Mouse (Mus musculus) heart, embryonic 14.5 days (tissue): ENCODE measurements around the gene Eef2. TPM values are rescaled to one million over a fixed set of nuclear protein-coding genes. Genes with fewer than 3 reads are reported as not detected.

ENCODE experiments used
- ATAC-seq: fragments of 200-750 bp; cut with Nextera tagmentation; 2 replicates; pipeline ENCODE4 v1.8.0; 2017; ENCODE audit warnings: low read depth, moderate TSS enrichment; ENCODE audit not compliant: insufficient number of reproducible peaks, insufficient read depth, low FRiP score
- H3K27ac ChIP-seq, 2 experiments: fragments of 200-500 bp in 1 of 2; fragments of 300-500 bp in 1 of 2; sonication (generic) in 1 of 2; replicated peaks in 1 of 2; 2 replicates each; pipeline ENCODE4 v1.5.1; 2012 to 2014; ENCODE audit warnings: low read depth in 2 of 2, low read length in 2 of 2, control low read depth in 1 of 2, mild to moderate bottlenecking in 1 of 2, mixed read lengths in 1 of 2; ENCODE audit not compliant: control insufficient read depth in 1 of 2, insufficient read depth in 1 of 2
- H3K27me3 ChIP-seq: fragments of 300-500 bp; sonication (generic); 2 replicates; pipeline ENCODE4 v1.6.1; 2014; ENCODE audit warnings: mild to moderate bottlenecking, low read length, control low read depth; ENCODE audit not compliant: control insufficient read depth, insufficient read depth
- H3K36me3 ChIP-seq: fragments of 300-500 bp; sonication (generic); 2 replicates; pipeline ENCODE4 v1.6.1; 2014; ENCODE audit warnings: mild to moderate bottlenecking, control low read depth, low read length, mixed read lengths; ENCODE audit not compliant: control insufficient read depth, insufficient read depth
- H3K4me1 ChIP-seq, 2 experiments: fragments of 200-500 bp in 1 of 2; fragments of 300-500 bp in 1 of 2; sonication (generic) in 1 of 2; 2 replicates each; pipeline ENCODE4 v1.6.1; 2012 to 2014; ENCODE audit warnings: low read length in 2 of 2, control low read depth in 1 of 2, mixed read lengths in 1 of 2; ENCODE audit not compliant: control insufficient read depth in 2 of 2, insufficient read depth in 2 of 2
- H3K4me2 ChIP-seq: fragments of 300-500 bp; sonication (generic); 2 replicates; pipeline ENCODE4 v1.6.1; 2014; ENCODE audit warnings: mild to moderate bottlenecking, low read length
- H3K4me3 ChIP-seq, 2 experiments: fragments of 200-500 bp in 1 of 2; fragments of 300-500 bp in 1 of 2; sonication (generic) in 1 of 2; 2 replicates each; pipeline ENCODE4 v1.5.1; 2012 to 2014; ENCODE audit warnings: low read length in 2 of 2, mild to moderate bottlenecking in 2 of 2, control low read depth in 1 of 2, low read depth in 1 of 2, moderate library complexity in 1 of 2; ENCODE audit not compliant: control insufficient read depth in 1 of 2, insufficient read depth in 1 of 2
- H3K9ac ChIP-seq: fragments of 300-500 bp; sonication (generic); 2 replicates; pipeline ENCODE4 v1.6.1; 2014; ENCODE audit warnings: mild to moderate bottlenecking, low read length
- H3K9me3 ChIP-seq: fragments of 300-500 bp; sonication (generic); 2 replicates; pipeline ENCODE4 v1.6.1; 2016; ENCODE audit warnings: low read length, control low read depth; ENCODE audit not compliant: control insufficient read depth
- WGBS: fragments of 180-500 bp; shearing (Covaris S2); extraction: QIAGEN DNeasy Blood & Tissue Kit; methylation state at CpG from one replicate; pipeline ENCODE4 v1.1.7; 2014; 5-methylcytosine and 5-hydroxymethylcytosine counted together
- polyA plus RNA-seq: library from polyadenylated mRNA; unstranded; fragments of >200 nt; fragmentation: Nextera tagmentation; extraction: Ambion mirVana; gene quantifications from 2 replicates; pipeline ENCODE4 v1.2.1, GENCODE M21; 2014

Gene Eef2
- polyA plus RNA-seq, 1 experiment from 2014 or later, result 337 TPM

GRCm38 (mm10) chr10:81192270-81192967 is 16.0 kb downstream of the Eef2 start:
- whole genome bisulfite sequencing, result under 1% methylated on average over 92 of the region's 93 CpGs
- Histone ChIP-seq H3K27me3 (no peaks in the 10 kb centered on the region), H3K4me2 (peak overlapping the region; percentile 95), H3K36me3 (peaks cover 34% of the 10 kb centered on the region), H3K4me1 (peaks cover 16 to 32% of the 10 kb centered on the region in 2 experiments), H3K9ac (peak overlapping the region; percentile 99), H3K27ac (peak overlapping the region; percentile 87 to 100), H3K4me3 (peak overlapping the region; percentile 48 to 60), H3K9me3 (no peaks in the 10 kb centered on the region)
- ATAC-seq, result peak; percentile 75

- H3K9me3 ChIP-seq, result no peaks in the 10 kb centered on the region
- 7% methylated on average over 19 of the region's 19 CpGs for WGBS
- peak overlapping the region; percentile 48 to 60 for H3K4me3 ChIP-seq
- H3K27ac ChIP-seq, result peak overlapping the region; percentile 87 to 100
- H3K4me1 ChIP-seq, result peaks cover 16 to 33% of the 10 kb centered on the region in 2 experiments
- 0 out of 2 replicates have a peak, but pooled peaks have one; percentile 3 for ATAC-seq
- peaks cover 32% of the 10 kb centered on the region for H3K36me3 ChIP-seq
- peak overlapping the region; percentile 99 for H3K9ac ChIP-seq
- no peaks in the 10 kb centered on the region for H3K27me3 ChIP-seq
- H3K4me2 ChIP-seq, result peak overlapping the region; percentile 95
These were observed 16.6 kb downstream of the Eef2 start for GRCm38 (mm10) chr10:81192968-81193501.

DNA sequence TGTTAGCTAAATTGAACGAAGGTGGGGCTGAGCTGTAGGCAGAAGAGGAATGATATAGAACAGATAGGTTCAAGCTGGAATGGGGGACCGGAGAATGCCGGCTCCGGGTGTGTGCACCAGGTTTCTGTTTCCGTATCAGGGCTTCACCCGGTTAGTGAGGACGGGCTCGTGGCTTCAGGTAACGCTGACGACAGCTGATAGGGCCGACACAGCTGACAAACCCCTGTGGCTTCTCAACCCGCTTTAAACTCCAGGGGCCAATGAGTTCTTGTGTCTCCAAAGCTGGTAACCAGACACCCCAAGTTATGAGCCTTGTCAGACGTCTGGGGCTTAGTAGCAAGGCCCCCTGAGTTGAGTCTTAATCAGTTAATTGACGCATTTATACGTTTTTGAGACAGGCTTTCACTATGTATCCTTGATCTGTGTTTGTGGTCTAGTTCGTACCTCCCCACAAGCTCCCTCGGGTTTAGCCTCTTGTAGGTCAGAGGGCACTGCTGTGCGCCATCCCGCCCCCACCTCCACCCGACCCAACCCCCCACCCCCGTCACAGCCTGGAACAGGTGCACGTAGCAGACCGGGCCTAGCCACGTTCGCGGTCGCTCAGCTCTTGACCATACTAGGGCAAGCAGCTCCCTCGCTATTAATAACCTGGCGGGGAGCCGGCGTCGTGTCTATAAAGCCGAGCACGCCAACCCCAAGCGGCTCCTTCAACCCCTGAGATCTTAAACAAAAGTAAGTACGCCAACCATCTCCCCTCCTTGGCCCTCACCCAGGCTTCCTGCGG is 17.8 kb downstream of the Eef2 start:
- Histone ChIP-seq H3K27me3 (peaks cover 6% of the 10 kb centered on the region; the same call in 1 of the 2 replicates), H3K36me3 (peaks cover 24% of the 10 kb centered on the region), H3K9ac (peak overlapping the region; percentile 99), H3K4me3 (peak overlapping the region; percentile 59 to 64), H3K9me3 (no peaks in the 10 kb centered on the region), H3K4me1 (peaks cover 19 to 40% of the 10 kb centered on the region in 2 experiments), H3K27ac (peak overlapping the region; percentile 100), H3K4me2 (peak overlapping the region; percentile 86)
- ATAC-seq, result peak; percentile 61
- WGBS, result 8% methylated on average over 37 of the region's 37 CpGs

DNA sequence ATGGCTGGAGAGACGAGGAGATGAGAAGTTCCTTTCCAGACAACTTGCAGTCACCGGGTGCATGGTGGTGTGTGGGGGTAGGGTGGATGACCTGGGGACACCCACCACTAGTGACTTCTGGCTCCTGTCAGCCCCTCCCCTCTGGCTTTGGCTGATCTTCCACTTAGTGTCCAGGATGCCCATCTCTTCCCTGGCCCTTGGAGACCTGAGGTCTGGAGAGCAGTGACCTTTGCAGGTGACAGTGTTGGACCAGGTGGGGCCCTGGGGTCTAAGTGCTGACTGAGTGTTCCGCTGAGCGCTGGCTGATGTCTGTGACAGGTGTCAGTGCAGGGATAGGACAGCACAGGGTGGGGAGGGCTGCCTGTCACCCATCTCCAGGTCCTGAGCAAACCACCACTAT is 18.9 kb downstream of the Eef2 start:
- Histone ChIP-seq H3K27me3 (peaks cover 6% of the 10 kb centered on the region; the same call in 1 of the 2 replicates), H3K4me3 (peak overlapping the region; percentile 59 to 64), H3K27ac (peak overlapping the region; percentile 100), H3K9ac (peak overlapping the region; percentile 99), H3K36me3 (peaks cover 16% of the 10 kb centered on the region), H3K4me1 (peaks cover 30 to 51% of the 10 kb centered on the region in 2 experiments), H3K4me2 (peak overlapping the region; percentile 86), H3K9me3 (no peaks in the 10 kb centered on the region)
- WGBS, result 18% methylated on average over 4 of the region's 4 CpGs
- ATAC-seq, result no peak

GRCm38 (mm10) chr10:81196470-81197065 is 20.1 kb downstream of the Eef2 start:
- Histone ChIP-seq H3K9me3 (no peaks in the 10 kb centered on the region), H3K27me3 (peaks cover 6% of the 10 kb centered on the region; the same call in 1 of the 2 replicates), H3K4me1 (peaks cover 41 to 58% of the 10 kb centered on the region in 2 experiments), H3K36me3 (peaks cover 4% of the 10 kb centered on the region; the same call in 1 of the 2 replicates), H3K9ac (peak overlapping the region; percentile 99), H3K4me2 (peak overlapping the region; percentile 86), H3K4me3 (peak overlapping the region; percentile 59 to 64), H3K27ac (peak overlapping the region; percentile 100)
- 41% methylated on average over 11 of the region's 11 CpGs for WGBS
- no peak for ATAC-seq

GRCm38 (mm10) chr10:81197305-81197704 is 20.9 kb downstream of the Eef2 start:
- Histone ChIP-seq H3K4me2 (peak overlapping the region; percentile 86), H3K36me3 (peaks cover 3% of the 10 kb centered on the region; the same call in 1 of the 2 replicates), H3K4me3 (peak overlapping the region; percentile 10 to 59; a peak in 3 of 4 replicates), H3K9ac (peak overlapping the region; percentile 99), H3K27me3 (peaks cover 6% of the 10 kb centered on the region; the same call in 1 of the 2 replicates), H3K27ac (peak overlapping the region; percentile 100), H3K4me1 (peaks cover 42 to 59% of the 10 kb centered on the region in 2 experiments), H3K9me3 (no peaks in the 10 kb centered on the region)
- no peak for ATAC-seq
- 21% methylated on average over 6 of the region's 6 CpGs for WGBS

GRCm38 (mm10) chr10:81198230-81198629 is 21.8 kb downstream of the Eef2 start:
- Histone ChIP-seq H3K4me3 (no peak overlapping the region), H3K36me3 (peaks cover 3% of the 10 kb centered on the region; the same call in 1 of the 2 replicates), H3K27me3 (peaks cover 6% of the 10 kb centered on the region; the same call in 1 of the 2 replicates), H3K4me2 (peak overlapping the region; percentile 86), H3K4me1 (peaks cover 44 to 61% of the 10 kb centered on the region in 2 experiments), H3K9me3 (no peaks in the 10 kb centered on the region), H3K9ac (peak overlapping the region; percentile 99), H3K27ac (peak overlapping the region in 1 of 2 experiments; percentile 91; a peak in 3 of 4 replicates)
- no peak for ATAC-seq
- WGBS, result 6% methylated on average over 9 of the region's 9 CpGs
